Mouse (Mus musculus) left cerebral cortex, postnatal 25 days (tissue): ENCODE results near the gene Cldn14. TPM values are rescaled to one million over a fixed set of nuclear protein-coding genes. Genes with fewer than 3 reads are reported as not detected.
A peak's percentile ranks its signal among the peaks of the same experiment; 100 is the strongest.
"Not testable (repeated sequence)": the region's sequence is repeated elsewhere in the genome, so short reads cannot be mapped to it uniquely, and the experiment has no call there.

Source experiments
- DNase-seq, 2 experiments: peaks; one replicate each; pipeline ENCODE4 v3.0.0; 2022; ENCODE audit warnings: low spot score in 2 of 2, mixed read lengths in 1 of 2
- intact Hi-C: fragments of 180-260 bp; cut with DNase I; formaldehyde crosslinking; loops from one replicate; pipeline ENCODE4 v1.15.1; 2025
- total RNA-seq, 2 experiments: library from RNA; stranded (reverse); gene quantifications; 2 replicates each; pipeline ENCODE4 v1.2.3; 2021

Gene Cldn14
- total RNA-seq, 2 experiments from 2014 or later: 1.1 to 2.0 TPM

- intact Hi-C loops: loop anchor here (5.0 kb wide), 1 partner anchor 73 kb away; no protein-coding TSS in a partner anchor
- DNase-seq: no peak
Observed at GRCm38 (mm10) chr16:94010633-94011032, 2.0 kb upstream of the Cldn14 start.

DNA sequence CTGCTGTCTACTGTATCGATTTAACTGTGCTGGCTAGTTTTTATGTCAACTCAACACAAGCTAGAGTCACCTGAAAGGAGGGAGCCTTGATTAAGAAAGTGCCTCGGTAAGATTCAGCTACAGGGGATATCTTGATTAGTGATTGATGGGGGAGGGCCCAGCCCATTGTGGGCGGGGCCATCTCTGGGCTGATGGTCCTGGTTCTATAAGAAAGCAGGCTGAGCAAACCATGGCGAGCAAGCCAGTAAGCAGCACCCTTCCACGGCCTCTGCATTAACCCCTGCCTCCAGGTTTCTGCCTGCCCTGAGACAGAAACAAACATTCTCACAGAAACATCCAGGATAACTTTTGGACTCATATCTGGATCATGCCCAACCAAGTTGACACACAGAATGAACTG is 1.5 kb upstream of the Cldn14 start:
- intact Hi-C loops: loop anchor here (5.0 kb wide), 1 partner anchor 73 kb away; no protein-coding TSS in a partner anchor
- DNase-seq: no peak

DNA sequence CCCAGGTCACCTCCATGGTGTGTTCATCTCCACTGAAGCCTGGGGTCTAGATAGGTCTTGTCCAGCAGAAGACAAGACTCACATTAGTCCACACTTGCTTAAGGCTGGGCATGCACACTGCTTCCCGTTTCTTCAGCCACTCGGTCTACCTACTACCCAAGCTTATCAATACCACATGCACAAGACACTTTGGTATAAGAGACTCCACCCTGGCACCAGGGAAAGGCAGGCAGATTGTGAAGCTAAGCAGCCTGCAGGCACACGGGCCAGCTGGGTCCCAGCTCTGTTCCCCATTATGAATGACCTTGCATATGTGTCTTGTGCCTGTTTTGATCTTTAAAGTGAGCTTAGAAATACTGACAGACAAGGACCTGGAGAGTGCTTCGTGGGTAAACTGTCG is 719 bp upstream of the Cldn14 start:
- no peak for DNase-seq
- intact Hi-C loops: no loop called here

DNA sequence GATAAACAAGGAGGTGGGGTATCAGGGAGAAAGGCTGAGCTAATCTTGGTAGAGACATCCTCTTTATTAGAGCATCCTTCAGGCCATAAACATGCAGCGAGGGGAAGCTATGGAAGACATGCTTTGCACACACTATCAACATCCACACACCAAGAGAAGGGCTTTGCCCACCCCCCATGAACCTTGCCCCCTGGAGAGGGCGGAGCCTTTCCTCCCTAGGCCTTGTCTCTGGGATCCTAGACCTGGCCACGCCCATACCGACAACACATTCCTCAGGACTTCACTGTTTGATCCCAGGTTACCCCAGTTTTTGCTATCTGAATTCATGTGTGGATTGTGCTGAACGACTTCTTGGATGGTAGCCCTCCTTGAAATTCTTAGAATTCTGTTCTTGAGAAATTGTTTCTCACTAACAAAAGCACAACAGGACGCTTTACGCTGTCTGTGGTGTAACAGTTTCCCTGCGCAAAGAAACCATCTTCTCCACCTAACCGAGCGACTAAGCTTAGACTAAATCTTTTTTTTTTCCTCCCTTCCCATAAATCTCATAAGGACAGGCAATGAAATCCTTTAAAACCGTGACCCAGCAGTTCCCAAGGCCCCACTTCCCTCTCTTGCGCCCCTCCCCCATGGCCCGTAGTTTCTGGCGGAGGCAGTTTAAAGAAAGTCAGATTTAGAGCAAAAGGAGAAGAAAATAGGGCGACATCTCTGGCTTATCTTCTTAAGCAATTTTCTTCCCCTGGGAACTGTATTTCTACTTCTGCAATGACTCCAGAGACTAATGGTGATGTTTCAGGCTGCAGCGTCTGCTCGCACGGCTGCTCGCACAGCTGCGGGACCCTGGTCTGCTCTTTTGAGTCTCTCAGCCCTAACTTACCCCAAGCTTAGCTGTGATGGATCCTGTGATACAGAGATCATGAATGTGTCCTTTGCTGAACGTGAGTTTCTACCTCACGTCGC is 1.7 kb downstream of the Cldn14 start:
- intact Hi-C loops: no loop called here
- no peak for DNase-seq

GRCm38 (mm10) chr16:94003478-94003877 is 5.2 kb downstream of the Cldn14 start:
- no peak for DNase-seq
- intact Hi-C loops: no loop called here

- DNase-seq: no peak
- intact Hi-C loops: no loop called here
Observed at GRCm38 (mm10) chr16:94001366-94001765, 7.3 kb downstream of the Cldn14 start.

DNA sequence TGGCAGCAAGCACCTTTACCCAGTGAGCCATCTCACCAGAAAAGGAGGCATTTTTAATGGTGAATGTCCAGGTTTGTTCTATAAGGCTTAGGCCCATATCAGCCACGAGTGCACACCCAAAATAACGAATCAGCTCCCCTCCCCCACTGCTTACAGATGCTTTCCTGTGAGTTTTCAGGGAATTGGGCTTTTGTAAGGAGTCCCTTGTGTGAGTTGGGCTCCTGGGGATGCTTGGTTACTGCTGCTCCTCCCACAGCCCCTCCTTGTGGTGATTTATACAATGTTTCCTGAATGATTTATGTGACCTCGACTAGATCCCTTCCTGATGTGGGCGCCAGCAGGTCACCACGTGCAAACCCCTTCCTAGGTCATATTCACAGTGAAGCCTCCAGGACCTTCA is 9.7 kb downstream of the Cldn14 start:
- DNase-seq: no peak
- intact Hi-C loops: no loop called here

DNA sequence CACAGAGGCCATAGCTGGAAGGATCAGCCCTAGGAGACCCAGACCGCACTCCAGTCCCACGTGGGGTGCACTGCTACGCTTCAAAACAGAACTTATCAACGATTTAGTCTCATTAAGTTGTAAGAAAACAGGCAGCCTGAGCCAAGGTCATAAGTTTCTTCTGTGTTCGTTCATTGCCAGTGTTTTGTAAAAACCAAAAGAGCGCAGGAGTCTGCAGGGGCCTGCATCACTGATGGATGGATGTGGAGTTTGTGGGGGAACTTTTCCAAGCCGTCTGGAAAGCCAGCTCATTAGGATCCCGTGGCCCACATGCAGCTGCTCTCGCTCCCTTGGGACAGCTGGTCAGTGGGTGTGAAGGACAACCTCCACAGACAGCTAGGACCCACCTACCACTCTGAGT is 25.1 kb downstream of the Cldn14 start:
- intact Hi-C loops: loop anchor here (5.0 kb wide), 1 partner anchor 269 kb away; no protein-coding TSS in a partner anchor
- peak; percentile 40 to 86 for DNase-seq

GRCm38 (mm10) chr16:93982341-93982740 is 26.3 kb downstream of the Cldn14 start:
- no peak for DNase-seq
- intact Hi-C loops: loop anchor here (5.0 kb wide), 1 partner anchor 270 kb away; no protein-coding TSS in a partner anchor

DNA sequence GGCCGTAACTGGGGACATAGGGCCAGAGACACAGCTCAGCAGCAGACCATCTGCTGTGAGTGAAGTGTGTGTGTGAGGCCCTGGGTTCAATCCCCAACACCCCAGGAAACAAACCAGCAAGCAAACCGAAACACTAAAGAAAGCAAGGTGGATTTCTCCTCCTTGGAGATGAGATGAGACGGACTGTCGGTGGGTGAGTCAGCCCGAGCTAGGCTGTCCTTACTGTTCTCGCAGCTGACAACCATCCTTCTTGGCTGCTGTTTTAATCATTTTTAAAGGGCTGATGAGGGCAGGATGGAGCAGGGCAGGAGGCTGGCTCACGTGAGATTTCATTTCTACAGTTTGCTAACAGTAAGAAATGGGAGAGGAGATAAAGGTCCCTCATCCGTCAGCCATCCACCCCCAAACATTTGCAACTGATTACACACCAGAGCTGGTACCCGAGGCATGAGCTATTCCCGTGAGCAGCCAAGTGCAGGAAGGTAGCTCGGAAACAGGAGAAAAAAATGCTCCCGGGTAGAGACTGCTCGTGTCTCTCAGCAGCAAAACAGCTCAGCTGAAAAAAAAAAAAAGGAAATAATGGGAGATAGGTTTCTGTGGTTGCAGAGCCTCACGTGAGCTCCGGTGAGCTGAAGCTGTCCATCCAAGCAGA is 27.3 kb downstream of the Cldn14 start:
- intact Hi-C loops: loop anchor here (5.0 kb wide), 1 partner anchor 271 kb away; no protein-coding TSS in a partner anchor
- DNase-seq: peak; percentile 5 to 24

GRCm38 (mm10) chr16:93980338-93980737 is 28.3 kb downstream of the Cldn14 start:
- intact Hi-C loops: loop anchor here (5.0 kb wide), 1 partner anchor 272 kb away; no protein-coding TSS in a partner anchor
- DNase-seq: not testable (repeated sequence)

DNA sequence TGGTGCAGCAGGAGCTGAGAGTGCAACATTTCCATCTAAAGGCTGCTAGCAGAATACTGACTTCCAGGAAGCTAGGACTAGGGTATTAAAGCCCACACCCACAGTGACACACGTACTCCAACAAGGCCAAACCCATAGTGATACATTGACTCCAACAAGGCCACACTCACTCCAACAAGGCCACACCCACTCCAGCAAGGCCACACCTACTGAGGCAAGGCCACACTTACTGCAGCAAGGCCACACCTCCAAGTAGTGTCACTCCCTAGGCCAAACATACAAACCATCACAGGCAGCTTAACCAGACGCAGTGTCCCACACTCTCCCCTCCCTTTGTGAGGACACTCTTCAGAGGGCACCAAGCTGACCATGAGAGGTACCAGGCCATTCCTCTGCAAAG is 29.3 kb downstream of the Cldn14 start:
- intact Hi-C loops: no loop called here
- DNase-seq: no peak

DNA sequence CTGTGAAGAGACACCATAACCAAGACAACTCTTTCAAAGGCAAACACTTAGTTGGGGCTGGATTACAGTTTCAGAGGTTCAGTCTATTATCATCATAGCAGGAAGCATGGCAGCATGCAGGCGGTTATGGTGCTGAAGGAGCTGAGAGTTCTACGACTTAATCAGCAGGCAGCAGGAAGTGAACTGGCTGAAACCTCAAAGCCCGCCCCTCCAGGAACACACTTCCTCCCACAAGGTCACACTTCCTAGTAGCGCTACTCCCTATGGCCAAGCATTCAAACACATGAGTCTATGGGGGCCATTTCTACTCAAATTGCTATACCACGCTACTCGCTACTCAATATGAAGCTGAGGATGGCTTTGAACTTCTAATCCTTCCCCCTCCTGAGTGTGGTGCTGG is 31.1 kb downstream of the Cldn14 start:
- DNase-seq: no peak
- intact Hi-C loops: no loop called here

GRCm38 (mm10) chr16:93976907-93977306 is 31.7 kb downstream of the Cldn14 start:
- DNase-seq: no peak
- intact Hi-C loops: no loop called here

- intact Hi-C loops: no loop called here
- no peak for DNase-seq
Observed at GRCm38 (mm10) chr16:93975430-93975829, 33.2 kb downstream of the Cldn14 start.

- DNase-seq: no peak
- intact Hi-C loops: no loop called here
Observed at GRCm38 (mm10) chr16:93974278-93974677, 34.4 kb downstream of the Cldn14 start.

GRCm38 (mm10) chr16:93973554-93973953 is 35.1 kb downstream of the Cldn14 start:
- DNase-seq: no peak
- intact Hi-C loops: no loop called here

- intact Hi-C loops: no loop called here
- no peak for DNase-seq
Observed at GRCm38 (mm10) chr16:93973123-93973522, 35.5 kb downstream of the Cldn14 start.

DNA sequence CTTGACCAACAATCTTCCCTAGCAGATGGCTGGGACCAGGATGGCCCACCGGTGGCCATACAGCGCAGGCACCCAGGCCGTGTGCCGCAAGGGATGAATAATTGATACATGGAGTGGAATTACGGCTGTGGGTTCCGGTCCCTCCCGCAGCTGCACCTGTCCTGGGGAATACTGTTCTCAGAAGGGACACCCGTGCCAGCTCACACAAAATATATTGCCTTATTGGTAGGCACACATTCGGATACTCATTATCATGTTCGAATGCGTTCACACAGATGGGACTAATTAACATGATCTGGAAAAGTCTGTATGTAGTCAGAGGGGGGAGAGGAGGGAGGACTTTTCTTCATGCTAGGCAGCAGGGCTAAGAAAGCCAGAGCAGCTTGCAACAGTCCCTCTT is 37.6 kb downstream of the Cldn14 start:
- intact Hi-C loops: no loop called here
- no peak for DNase-seq

- DNase-seq: no peak
- intact Hi-C loops: no loop called here
Observed at GRCm38 (mm10) chr16:93967893-93968292, 40.7 kb downstream of the Cldn14 start.

DNA sequence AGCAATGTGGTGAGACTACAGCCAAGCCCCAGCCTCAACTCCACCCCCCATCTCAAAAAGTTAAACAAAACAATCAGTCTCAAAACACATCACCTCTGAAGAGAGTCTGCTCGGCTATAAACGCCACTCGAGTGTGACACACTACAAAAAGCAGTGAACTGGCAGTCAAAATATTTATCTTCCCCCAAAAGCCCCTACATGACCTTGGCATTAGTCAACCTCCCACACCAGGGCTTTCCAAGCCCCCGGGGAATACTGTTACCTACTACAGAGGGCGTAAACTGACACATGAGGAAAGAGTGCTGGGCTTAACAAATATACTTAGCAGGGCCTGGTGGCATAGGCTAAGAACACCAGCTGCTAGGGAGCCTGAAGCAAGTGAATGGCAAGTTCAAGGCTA is 46.4 kb downstream of the Cldn14 start:
- intact Hi-C loops: no loop called here
- no peak for DNase-seq
